Mouse (Mus musculus) ovary, adult 18-20 months (tissue): Measurements from ENCODE around the gene Gm7534.
A peak's percentile ranks its signal among the peaks of the same experiment; 100 is the strongest.

Source experiments
- DNase-seq: peaks from one replicate; pipeline ENCODE4 v3.0.0; 2022; ENCODE audit warnings: low spot score, mixed read lengths

The Gm7534 gene

DNA sequence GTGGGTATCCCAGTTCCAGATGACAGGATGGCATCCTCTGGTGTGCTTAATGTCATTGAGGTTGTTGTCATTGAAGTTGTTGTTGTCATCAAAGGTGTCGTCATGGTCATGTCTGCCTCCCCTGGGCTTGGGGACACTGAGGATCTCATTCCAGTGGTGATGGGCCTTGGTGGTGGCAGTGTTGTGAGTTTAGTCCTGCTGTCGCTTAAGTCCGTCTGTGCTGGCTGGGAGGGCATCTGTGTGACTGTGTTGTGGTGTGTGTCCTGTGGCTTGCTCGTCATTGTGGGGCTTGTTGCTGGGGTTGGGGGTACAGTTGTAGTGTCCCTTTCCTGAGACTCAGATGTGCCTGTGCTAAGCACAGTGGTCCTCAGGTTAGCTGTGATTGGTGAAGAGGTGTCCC, at the start of gene Gm7534:
Gene Gm7534, minus strand, starts transcription at position 101 of the 400 bp plus-strand sequence.
- DNase-seq = no peak

DNA sequence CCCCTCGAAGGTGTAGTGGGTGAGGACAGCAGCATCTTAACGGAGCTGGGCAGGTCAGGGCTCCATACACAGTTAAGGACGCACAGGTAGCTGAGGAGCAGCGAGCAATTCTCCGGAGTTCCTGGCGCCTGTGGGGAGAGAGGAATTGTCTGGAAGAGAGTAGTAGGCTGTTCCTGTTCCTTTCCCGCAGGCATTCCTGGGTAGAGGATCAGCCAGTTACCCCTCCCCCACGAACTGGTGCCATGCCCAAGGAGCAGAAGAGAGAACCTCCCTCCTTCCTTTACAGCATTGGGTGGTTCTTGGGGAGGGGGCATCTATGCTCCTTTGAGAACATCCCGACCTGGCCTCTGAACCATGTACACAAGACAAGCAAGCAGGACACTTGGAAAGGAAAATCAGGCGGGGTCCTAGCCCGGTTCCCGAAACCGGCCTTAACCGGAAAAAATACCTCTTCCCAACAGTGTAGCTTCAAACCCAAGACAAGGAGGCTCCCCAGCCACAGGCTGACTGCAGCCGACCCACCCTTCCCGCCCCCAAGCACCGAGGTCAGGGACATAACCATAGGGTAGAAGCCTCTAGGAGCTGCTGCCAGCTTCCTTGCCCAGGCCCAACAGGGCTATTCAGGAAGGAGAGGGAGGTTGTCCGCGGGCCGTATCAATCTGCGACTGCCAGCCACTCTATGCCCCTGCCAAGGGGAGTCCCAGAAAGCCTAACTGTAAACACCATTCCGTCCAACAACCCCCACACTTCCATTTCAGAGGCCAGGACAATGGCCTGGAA, 49.5 kb upstream of the Gm7534 start:
- DNase-seq = no peak

DNA sequence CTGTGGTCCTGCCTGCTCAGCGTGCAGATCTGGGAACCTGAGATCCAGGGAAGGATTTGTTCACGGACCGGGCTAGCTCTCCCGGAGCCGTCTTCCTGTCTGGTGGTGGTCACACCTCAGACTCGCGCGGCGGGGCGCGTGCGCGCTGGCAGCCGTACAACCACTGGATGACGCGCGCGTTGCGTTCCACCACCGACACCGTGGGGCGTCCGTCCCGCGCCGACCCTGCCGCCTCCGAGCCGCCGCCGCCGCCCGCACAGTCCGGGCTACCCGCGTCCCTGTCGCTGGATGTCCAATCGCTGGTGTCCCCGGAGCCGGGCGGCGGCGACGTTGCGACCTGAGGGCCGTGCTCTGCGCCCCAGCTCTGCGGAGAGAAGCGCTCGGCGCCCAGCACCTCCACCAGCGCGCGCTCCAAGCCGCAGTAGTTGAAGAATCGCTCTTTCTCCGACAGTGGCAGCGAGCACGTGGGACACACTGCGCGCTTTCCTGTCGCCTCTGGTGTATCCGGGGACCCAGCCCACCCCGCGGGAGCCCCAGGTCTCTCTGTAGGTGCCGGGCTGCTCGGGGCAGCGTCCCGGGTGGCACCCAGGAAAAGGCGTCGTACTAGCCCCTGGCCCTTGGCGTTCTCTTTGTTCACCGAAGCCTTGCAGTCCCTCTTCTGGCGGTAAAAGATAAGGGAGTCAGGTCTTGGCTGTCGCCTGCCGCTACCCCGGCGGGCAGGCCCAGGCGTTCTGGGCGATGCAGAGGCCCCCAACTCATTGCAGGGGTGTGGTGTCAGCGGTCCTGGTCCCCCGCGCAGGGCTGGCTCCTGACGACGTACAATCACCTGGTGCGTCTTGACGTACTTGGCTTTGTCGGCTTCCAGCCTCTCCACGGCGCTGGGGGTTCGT, 48.7 kb upstream of the Gm7534 start:
- no peak for DNase-seq

DNA sequence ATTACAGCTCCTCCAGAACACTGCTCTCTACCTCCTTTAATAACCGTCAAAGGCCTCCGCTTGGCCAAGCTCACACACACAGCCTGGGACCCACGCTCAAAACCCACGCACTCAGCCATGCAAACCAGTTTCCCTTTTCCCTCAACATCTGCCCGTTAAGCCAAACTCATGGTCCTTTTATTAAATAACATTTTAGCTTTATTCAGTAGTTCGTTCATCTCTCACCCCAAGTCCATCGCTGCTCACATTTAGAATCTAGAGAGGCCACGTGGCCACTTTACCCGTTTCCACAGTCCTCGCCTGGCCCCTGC, 48.1 kb upstream of the Gm7534 start:
- DNase-seq = no peak

DNA sequence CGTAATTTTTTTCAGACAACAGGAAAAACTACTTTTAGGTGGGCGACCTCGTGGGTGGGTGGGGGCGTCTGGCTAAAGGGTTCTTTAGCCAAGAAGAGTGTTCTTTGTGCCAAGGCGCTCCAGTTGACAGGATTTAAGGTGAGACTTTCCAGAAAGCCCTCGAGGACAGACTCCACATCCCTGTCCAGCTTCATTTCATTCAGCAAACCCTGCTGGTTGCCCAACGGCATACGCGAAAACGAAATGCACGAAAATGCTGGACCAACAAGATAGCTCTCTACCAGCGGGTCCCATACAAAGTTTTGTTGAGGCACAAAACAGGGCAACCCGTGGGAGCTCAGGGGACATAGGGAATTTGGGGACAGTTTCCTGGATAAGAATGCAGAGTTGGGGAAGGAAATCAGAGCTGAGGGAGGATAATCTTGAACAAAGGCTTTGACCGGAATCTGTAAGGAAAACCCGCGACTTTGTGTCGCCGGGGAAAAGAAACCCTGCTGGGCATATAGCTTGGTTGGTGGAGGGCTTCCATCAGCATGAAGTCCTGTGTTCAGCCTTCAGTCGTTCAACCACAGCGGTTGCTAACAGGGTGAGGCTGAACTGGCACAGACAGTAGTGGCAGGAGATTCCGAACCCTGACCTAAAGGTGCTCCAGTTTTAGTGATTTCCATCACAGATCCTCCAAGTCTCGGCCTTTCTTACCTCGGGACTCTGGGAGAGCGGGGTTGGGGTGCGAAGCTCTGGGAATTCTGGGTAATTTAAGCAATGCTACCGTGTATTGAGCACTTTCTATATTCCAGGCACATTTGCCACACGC, 47.5 kb upstream of the Gm7534 start:
- DNase-seq = no peak

DNA sequence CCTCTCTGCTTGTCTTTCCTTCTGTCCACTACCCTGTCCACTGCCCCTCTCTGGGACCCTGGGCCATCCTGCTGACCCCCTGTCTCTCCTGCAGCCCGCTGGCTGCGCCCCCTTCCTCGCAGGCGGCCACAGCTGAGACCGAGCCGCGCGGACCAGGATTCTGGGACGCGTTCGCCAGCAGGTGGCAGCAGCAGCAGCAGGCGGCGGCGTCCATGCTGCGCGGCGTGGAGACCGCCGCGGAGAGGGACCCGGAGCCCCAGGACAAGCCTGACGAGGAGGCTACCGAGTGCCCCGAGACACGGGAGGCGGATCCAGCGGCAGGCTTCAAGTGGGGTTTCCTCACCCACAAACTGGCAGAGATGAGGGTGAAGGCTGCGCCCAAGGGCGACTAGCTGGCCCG, 46.8 kb upstream of the Gm7534 start:
- DNase-seq = no peak

DNA sequence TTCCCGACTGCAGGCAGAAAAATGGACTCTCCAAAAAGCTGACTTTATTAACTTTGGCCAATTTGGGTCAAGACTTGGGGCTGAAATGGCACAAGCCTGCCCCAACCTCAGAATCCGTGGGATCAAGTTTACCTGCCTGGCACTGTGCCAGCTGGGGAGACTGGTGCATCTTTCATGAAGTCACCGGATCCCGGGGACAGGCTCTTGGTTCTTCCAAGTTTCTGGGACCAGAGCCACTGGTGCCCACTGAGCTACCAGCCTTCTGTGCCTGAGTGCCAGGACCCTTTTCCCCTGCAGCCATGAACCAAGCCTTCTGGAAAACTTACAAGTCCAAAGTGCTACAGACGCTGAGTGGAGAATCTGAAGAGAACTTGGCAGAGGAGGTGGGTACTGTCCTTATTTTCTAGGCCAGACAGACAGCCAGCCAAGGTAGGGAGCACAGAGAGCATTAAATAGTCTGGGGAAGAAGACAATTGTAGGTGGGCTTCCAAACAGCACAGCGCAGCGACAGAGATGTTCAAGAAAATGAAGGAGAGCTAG, 44.0 kb upstream of the Gm7534 start, which contains the start of gene Gm30191:
Gene Gm30191, plus strand, starts transcription at position 217 of the 540 bp plus-strand sequence.
- no peak for DNase-seq

DNA sequence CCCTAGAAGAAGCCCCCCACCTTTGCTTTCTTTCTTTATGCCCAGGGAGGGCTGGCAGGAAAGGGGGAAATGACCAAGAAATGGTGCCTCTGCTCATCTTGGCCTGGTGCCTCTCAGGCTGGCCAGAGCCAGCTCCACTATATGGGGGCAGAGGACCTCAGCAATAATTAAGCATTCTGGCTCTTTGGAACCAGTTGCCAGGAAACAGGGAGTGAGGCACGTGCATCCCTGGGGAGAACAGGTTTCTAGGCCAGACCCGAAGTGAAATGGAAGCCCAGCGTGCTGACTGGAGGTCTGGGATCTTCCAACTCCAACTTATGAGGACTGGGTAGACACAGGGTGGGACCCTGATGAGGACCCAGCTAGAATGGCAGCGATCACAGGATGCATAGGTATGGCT, 43.5 kb upstream of the Gm7534 start:
- DNase-seq = no peak

DNA sequence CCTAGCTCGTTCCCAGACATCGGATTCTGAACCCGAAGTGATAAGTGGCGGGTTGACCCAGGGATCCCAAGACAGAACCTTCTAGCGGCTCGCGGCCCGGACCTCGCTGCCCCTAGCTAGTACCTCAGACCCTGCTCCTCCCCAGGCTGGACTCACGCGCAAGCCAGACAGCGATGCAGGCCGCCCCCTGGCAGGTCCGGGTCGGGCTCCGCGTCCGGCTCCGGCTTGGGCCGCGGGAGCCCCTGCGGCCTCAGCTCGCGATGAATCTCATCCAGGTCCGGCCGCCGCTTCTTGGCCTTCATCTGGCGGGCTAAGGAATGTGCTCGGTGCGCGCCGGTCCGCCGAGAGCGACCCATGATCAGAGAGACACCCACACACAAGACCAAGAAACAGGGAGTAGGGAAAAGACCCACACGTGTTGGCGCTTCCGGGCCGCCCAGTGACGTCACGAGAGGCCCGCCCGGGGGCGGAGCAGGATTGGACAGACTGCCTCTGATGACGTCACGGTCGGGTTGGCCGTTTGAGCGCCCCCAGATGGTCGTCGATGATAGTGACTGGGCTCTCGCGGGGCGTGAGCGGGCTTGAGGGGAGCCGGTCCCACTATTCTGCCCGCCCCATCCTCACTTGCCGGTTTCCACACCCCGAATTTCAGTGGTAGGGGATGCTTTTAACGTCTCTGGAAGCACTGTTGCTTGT, 42.5 kb upstream of the Gm7534 start, which contains the start of gene Zfp593:
Gene Zfp593, minus strand, starts transcription at position 445 of the 696 bp plus-strand sequence.
- DNase-seq = peak; percentile 88

DNA sequence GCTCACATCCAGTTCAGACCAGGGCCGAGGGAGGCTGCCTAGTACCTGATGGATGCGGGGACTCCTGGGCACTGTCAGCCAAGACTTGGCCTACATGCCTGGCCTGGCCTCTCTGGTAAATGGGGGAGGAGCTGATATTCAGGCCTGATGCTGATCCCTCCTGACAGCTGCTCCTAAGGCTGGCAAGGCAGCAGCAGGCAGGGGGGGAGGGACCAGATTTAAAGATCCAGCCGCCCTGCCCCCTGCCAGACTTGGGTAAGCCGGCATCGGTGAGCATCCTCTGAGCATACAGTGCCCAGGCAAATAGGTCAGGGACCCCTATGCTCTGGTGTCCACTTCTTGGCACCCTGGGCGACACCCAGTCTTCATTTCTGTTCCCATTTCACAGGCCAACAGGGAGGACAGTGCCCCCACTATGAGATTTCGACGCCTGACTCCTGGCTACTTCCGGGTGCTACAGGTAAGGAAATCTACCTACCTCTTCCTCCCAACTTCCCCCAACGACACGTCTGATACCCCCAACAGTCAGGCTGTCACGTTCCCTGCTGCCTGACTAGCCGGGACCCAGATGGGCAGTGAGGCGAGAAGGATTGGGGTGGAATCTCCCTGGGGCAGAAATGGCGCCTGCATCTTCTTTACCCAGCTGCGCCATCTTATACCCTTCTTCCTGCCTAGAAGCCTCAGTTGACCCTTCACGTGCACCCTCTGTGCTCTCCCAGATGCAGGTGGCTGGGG, 40.9 kb upstream of the Gm7534 start, which contains the start of gene E130218I03Rik:
Gene E130218I03Rik, plus strand, starts transcription at position 147 of the 735 bp plus-strand sequence.
- no peak for DNase-seq

DNA sequence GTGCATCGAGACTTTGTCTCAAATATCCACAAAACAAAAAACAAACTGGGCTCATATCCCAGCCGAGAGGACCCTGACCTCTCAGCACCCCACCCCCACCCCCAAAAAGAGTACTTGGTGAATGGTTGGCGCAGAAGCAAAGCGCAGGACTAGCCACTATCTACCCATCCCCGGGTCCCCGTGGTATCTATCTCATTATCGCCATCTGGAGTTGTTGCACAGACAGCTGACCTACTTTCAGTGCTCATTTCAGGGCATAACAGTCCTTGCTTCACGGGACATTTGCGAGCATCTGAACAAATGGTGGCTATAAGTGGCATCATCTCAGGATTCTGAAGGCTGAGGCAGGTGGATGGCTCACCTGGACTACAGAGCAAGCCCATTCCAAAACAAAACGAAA, 35.9 kb upstream of the Gm7534 start:
- DNase-seq = no peak

DNA sequence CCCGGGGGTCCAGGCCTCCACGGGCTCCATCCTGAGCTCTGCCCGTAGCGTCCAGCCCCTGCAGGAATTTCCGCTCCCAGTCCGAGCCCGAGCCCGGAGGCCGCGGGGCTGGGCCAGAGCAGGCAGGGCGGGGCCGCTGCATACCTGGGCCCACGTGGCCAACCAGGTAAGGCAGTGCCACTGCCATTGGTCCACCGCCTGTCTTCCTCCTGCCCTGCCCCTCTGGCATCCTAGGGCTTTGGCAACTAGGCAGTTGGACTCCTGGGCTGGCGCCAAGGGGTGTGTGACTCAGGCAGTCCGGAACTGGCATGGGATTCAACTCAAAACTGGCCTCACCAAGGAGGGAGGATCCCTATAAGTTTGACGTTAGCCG, 35.5 kb upstream of the Gm7534 start, which contains the start of gene Cnksr1:
Gene Cnksr1, minus strand, starts transcription at position 121 of the 373 bp plus-strand sequence.
- DNase-seq = peak; percentile 73

DNA sequence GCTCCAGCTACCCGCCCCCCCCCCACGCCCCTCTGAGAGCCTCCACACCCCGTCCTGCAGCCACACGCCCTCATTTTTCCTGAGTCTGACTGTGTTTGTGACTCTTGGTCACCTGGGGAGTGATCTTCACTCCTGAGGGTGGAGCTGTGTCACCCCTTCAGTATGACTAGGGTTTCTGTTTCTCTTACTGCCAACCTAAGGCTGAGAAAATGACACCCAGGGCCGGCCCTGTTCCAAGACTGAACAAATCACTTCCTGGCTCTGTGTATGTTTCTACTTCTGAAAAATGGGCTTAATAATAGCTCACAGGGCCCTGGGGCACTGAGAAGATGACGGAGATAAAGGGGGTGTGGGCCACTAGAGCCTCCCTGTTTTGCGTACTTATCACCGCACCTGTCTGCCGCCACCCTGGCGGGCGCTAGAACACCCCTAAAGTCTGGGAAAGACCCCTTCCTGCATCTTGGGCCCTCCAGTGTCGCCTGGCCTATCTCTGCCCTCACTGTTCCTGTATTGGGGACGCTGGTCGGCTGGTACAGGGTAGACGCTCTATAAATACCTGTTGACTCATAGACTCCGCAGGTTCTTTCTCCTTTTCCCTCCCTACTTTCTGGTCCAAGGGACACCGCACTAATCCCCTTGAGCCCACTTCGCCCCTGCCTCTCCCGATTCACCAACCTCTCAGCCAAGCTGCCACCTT, 34.9 kb upstream of the Gm7534 start:
- DNase-seq = no peak

DNA sequence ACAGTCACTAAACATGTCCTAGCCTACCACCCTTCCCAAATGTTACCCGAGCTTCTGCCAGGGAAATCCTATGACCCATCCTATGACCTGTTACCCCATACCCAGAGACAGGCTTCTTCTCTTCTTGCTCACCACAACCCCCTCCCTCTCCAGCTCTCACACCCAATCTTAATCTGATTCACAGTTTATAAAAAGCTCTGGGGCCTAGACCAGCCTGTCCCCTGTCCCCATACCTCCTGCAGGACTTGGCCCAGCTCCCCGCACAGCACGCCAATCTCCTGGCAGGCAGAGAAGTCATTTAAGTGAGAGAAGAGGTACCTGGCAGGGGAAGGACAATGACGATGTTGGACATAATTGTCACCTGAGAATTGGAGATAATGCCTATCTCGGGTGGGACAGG, 32.1 kb upstream of the Gm7534 start:
- DNase-seq = no peak

DNA sequence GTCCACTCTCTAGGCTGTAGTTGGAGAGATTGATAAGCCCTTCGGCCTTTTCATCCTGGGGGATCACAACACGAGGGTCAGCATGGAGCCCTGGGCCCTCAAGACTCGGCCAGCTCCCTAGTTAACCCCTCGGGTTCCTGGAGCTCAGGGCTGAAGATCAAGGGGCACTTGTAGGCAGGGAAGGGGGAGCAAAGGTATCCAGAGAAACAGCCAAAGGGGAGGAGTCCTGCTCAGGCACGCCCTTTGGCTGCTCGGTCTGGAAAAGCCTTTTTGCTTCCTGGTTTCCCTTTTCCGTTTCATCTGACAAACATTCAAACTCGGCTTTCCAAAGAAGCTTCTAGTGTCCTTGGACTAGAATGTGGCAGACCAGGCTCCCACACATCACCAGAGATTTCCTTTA, 27.6 kb upstream of the Gm7534 start:
- no peak for DNase-seq

DNA sequence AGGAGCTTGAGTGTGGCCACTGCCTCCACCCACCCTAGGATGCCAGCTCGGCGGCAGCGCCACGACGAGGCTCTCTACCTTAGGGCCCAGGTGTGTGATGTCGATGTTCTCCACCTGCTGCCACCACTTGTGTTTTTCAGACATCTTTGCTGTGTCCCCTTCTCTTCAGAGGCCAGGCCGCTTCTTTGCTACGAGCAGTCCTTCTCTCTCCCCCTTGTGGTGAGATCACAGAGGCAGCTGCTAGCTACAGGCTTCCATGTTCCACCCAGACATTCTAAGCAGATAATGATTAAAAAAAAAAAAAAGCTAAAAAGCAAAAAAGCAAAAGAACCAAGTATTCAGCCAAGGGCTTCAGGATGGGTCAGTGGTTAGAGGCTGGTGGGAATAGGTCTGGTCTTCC, 24.4 kb upstream of the Gm7534 start, which contains the start of gene Catsper4:
Gene Catsper4, minus strand, starts transcription at position 190 of the 400 bp plus-strand sequence.
- no peak for DNase-seq

DNA sequence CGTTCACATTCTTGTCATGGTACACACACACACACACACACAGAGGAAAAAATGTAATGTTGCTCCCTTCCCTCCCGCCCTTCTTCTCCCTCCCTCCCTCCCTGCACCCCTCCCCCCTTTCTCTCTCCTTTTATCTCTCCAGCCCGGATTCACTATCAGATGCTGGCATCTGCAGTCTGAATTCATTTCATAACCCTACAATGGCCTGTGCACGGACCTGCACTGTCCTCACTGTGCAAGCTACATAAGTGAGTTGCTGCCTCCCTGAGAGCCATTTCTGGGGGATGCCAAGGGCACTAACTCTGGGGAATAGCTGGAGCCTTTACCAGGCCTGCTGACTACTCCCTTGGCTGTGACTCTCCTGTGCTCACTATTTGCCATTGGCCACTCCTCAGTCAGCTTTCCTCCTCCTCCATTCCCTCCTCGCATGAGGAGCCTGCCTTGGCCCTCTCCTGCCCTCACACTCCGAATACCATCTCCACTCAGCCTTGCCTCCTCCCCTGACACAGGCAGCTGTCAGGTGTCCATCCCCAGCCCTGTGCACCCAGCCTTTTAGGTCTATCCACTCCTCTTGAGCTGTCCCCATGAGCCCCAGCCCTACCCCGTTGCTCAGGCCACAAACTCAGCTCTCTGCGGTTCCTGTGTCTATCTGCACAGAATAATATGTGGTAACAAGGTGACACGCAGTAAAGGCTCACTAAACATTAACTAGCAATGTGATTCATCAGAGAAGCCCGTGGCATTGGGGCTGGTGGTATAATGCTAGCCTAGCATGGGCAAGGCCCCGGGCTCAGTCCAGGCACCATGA, 20.2 kb upstream of the Gm7534 start:
- no peak for DNase-seq

DNA sequence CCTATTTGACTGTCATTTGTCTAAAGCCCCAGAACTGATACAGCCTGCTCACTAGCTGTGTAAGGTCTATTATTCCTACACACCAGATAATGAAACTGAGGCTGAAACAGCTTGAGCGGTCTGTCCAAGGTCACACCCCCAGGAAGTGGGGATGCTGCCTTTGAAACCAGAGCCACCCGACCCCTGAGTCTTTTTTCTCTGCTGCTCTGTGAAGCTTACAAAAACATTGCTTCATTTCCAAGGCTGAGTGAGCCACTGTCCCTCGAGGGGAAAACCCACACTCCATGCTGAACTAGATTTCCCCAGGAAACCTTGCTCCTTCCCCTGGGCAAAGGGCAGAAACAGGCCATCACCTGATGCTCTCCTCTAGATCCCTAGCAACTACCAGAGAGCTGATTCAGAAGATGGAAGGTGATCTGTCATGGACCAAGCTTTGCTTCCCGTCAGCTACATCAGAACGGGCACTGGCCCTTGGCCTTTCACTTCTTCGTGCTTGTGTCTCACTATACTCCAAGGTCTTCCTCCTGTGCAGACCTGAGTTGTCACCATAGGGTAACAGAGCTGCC, 3.8 kb upstream of the Gm7534 start:
- DNase-seq = no peak
